17 mouse cellular contexts compared by ENCODE assay signal in the genomic region with DNA sequence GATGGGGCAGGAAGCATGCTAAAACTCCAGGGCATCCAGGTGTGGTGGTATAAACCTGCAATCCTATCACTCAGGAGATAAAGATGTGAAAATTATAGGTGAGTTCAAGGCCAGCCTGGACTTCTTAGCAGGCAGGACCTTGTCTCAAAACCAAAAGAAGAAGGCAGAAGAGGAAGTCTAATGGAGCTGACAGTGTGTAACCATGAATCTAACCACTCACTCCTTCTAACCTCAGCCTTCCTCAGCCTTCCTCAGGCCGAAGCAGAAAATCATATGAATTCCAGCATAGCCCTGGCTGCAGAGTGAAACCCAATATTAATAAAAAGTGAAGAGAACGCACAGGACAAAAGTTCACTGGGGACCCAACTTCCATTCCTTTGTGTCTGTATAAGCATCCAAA.
"Had no signal": no experiment of that assay in that cellular context is flagged by ENCODE, and none has a peak within 500 bp of the region (broad histone marks: within the 10 kb centered on the region; RNA-seq: fewer than 3 reads in every experiment).

No protein-coding gene starts in this region.

- H3K27ac ChIP-seq: liver, embryonic 13.5 days; liver, embryonic 15.5 days; lung, embryonic 15.5 days; macrophage; midbrain, embryonic 12.5 days; neural tube, embryonic 12.5 days had no signal

- DNase-seq: liver, embryonic 13.5 days; liver, postnatal 0 days; lung, adult 2 months; lung, postnatal 14 days; lung, postnatal 36 days; right cerebral cortex, postnatal 14 days; thymus, adult 18-20 months; thymus, postnatal 14 days; thymus, postnatal 36 days had no signal

- H3K4me3 ChIP-seq: liver, embryonic 13.5 days; liver, embryonic 15.5 days; lung, embryonic 15.5 days; megakaryocyte, embryonic 14.5 days; midbrain, embryonic 12.5 days; neural tube, embryonic 12.5 days had no signal

- ATAC-seq: liver, postnatal 0 days; lung, postnatal 0 days; midbrain, embryonic 16.5 days had no signal

- H3K4me1 ChIP-seq: liver, embryonic 13.5 days; liver, embryonic 15.5 days; lung, embryonic 15.5 days; neural tube, embryonic 12.5 days had no signal

- H3K27me3 ChIP-seq: neural tube, embryonic 12.5 days had no signal

- H3K9ac ChIP-seq: liver, embryonic 13.5 days; liver, embryonic 15.5 days; liver, postnatal 0 days; lung, embryonic 15.5 days; midbrain, embryonic 12.5 days; neural tube, embryonic 12.5 days had no signal

- H3K9me3 ChIP-seq: liver, embryonic 13.5 days; liver, embryonic 15.5 days; lung, embryonic 15.5 days; megakaryocyte, embryonic 14.5 days; midbrain, embryonic 12.5 days; neural tube, embryonic 12.5 days had no signal

- H3K4me2 ChIP-seq: liver, embryonic 13.5 days; liver, embryonic 15.5 days; lung, embryonic 15.5 days; midbrain, embryonic 12.5 days; neural tube, embryonic 12.5 days had no signal

- H3K36me3 ChIP-seq: liver, embryonic 13.5 days; liver, embryonic 15.5 days; lung, embryonic 15.5 days; midbrain, embryonic 12.5 days; neural tube, embryonic 12.5 days had no signal
